Comparison of ENCODE assay signal across 22 mouse cellular contexts in the genomic region with DNA sequence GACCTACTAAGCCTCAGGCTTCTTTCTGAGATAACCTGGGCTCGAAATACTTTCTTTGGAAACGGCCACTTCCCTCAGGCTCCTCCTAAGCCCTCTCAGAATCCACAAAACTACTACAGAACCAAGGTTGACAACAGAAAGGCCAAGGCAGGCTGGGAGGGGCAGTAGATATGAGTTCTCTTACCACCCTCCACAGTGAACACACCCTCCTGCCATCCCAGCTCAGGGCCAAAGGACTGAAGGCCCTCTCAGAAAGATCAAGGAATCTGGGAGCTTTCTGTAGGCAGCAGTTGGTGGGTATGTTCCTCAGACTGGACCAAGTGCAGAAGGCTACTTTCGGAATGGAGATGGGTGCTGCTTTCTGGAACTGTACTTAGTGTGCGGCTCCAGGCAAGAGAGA. TPM values are rescaled to one million over a fixed set of nuclear protein-coding genes. Genes with fewer than 3 reads are reported as not detected.
A peak's percentile ranks its signal among the peaks of the same experiment; 100 is the strongest.
DNase-seq lines count a peak whose midpoint lies in the region; ATAC-seq and TF ChIP-seq lines count a peak whose summit lies in the region.
"Had no signal": no experiment of that assay in that cellular context is flagged by ENCODE, and none has a peak within 500 bp of the region (broad histone marks: within the 10 kb centered on the region; RNA-seq: fewer than 3 reads in every experiment).

No protein-coding gene starts in this region.

- no peak for TF ChIP-seq CTCF in gastrocnemius, adult 2 months (IDR thresholded peaks at IDR 0.05)
- no peak for TF ChIP-seq CTCF in kidney, adult 2 months (conservative IDR thresholded peaks at IDR 0.05; ENCODE audit: insufficient read depth, insufficient read length, low read depth, low read length)
- no peak for TF ChIP-seq CTCF in lung, embryonic 14.5 days (IDR thresholded peaks at IDR 0.05; ENCODE audit: low read depth)

- H3K36me3 ChIP-seq in kidney, adult 2 months (ENCODE audit: control insufficient read depth, insufficient read depth, low read length): no peaks in the 10 kb centered on the region
- H3K36me3 ChIP-seq in lung, embryonic 14.5 days (ENCODE audit: insufficient read depth): peaks cover 13% of the 10 kb centered on the region
- peaks cover 9% of the 10 kb centered on the region for H3K36me3 ChIP-seq in limb, embryonic 14.5 days (ENCODE audit: control insufficient read depth, insufficient read depth, low read length)
- H3K36me3 ChIP-seq in hindbrain, embryonic 16.5 days (ENCODE audit: control insufficient read depth, insufficient read depth, low read length): no peaks in the 10 kb centered on the region

- H3K4me1 ChIP-seq in kidney, adult 2 months (ENCODE audit: control insufficient read depth, insufficient read depth, low read length): peaks cover 36% of the 10 kb centered on the region
- H3K4me1 ChIP-seq in lung, embryonic 14.5 days (ENCODE audit: insufficient read depth): peaks cover 12% of the 10 kb centered on the region
- peaks cover 28% of the 10 kb centered on the region for H3K4me1 ChIP-seq in limb, embryonic 14.5 days (ENCODE audit: control insufficient read depth, insufficient read depth, low read length)
- H3K4me1 ChIP-seq in hindbrain, embryonic 16.5 days (ENCODE audit: control insufficient read depth, insufficient read depth, low read depth, low read length): peaks cover 20% of the 10 kb centered on the region

- intact Hi-C loops in gastrocnemius, adult 2 months (cut with DNase I): no loop called here

- no peak for ATAC-seq in lung, embryonic 14.5 days (ENCODE audit: insufficient read depth)
- no peak for ATAC-seq in limb, embryonic 14.5 days (ENCODE audit: low FRiP score, low read depth)
- ATAC-seq in hindbrain, embryonic 16.5 days: no peak
- ATAC-seq: forebrain, embryonic 14.5 days; inflammation-experienced regulatory T-cells, adult 6 months; liver, embryonic 12.5 days had no signal

- H3K27ac ChIP-seq in gastrocnemius, adult 2 months: peak overlapping the region; percentile 85
- H3K27ac ChIP-seq in kidney, adult 2 months (ENCODE audit: insufficient read depth, low read depth, low read length): peak overlapping the region; percentile 67
- peak overlapping the region; percentile 30; the same call in 1 of the 2 replicates for H3K27ac ChIP-seq in lung, embryonic 14.5 days (ENCODE audit: low read depth)
- no peak overlapping the region for H3K27ac ChIP-seq in limb, embryonic 14.5 days (replicated peaks; ENCODE audit: low read depth, low read length)
- H3K27ac ChIP-seq in hindbrain, embryonic 16.5 days (ENCODE audit: low read depth, low read length): no peak overlapping the region
- H3K27ac ChIP-seq: liver, embryonic 12.5 days; stomach, embryonic 15.5 days had no signal

- no peak overlapping the region for H3K4me2 ChIP-seq in lung, embryonic 14.5 days
- H3K4me2 ChIP-seq in limb, embryonic 14.5 days (replicated peaks; ENCODE audit: low read depth, low read length, severe bottlenecking): no peak overlapping the region
- H3K4me2 ChIP-seq in hindbrain, embryonic 16.5 days (ENCODE audit: low read length): no peak overlapping the region
- H3K4me2 ChIP-seq: hindbrain, embryonic 12.5 days; liver, embryonic 12.5 days; midbrain, embryonic 11.5 days; stomach, embryonic 15.5 days had no signal

- no peak overlapping the region; the same call in 1 of the 2 replicates for H3K9ac ChIP-seq in lung, embryonic 14.5 days
- H3K9ac ChIP-seq in limb, embryonic 14.5 days (ENCODE audit: low read depth, low read length, severe bottlenecking): 0 out of 2 replicates have a peak overlapping the region, but pooled peaks have one; percentile 12
- no peak overlapping the region for H3K9ac ChIP-seq in hindbrain, embryonic 16.5 days (ENCODE audit: low read depth, low read length)
- H3K9ac ChIP-seq: hindbrain, embryonic 12.5 days; liver, embryonic 12.5 days; stomach, embryonic 15.5 days had no signal

- H3K27me3 ChIP-seq in kidney, adult 2 months (replicated peaks; ENCODE audit: control insufficient read depth, insufficient read depth, low read length): no peaks in the 10 kb centered on the region
- H3K27me3 ChIP-seq in lung, embryonic 14.5 days (ENCODE audit: insufficient read depth, low read length): no peaks in the 10 kb centered on the region
- no peaks in the 10 kb centered on the region for H3K27me3 ChIP-seq in limb, embryonic 14.5 days (ENCODE audit: control insufficient read depth, insufficient read depth, low read length)
- H3K27me3 ChIP-seq in hindbrain, embryonic 16.5 days (replicated peaks; ENCODE audit: control insufficient read depth, insufficient read depth, low read length): no peaks in the 10 kb centered on the region
- H3K27me3 ChIP-seq: hindbrain, embryonic 12.5 days; liver, embryonic 12.5 days; stomach, embryonic 15.5 days had no signal

- H3K9me3 ChIP-seq in lung, embryonic 14.5 days (ENCODE audit: low read depth, low read length): no peaks in the 10 kb centered on the region
- no peaks in the 10 kb centered on the region for H3K9me3 ChIP-seq in limb, embryonic 14.5 days (ENCODE audit: control insufficient read depth, low read length)
- H3K9me3 ChIP-seq in hindbrain, embryonic 16.5 days (ENCODE audit: control insufficient read depth, low read length): no peaks in the 10 kb centered on the region
- H3K9me3 ChIP-seq: hindbrain, embryonic 12.5 days; liver, embryonic 12.5 days; stomach, embryonic 15.5 days had no signal

- no peak for DNase-seq in gastrocnemius, adult 2 months
- DNase-seq in gastrocnemius, adult 8-10 months (ENCODE audit: low spot score in 2 of 2): no peak
- no peak for DNase-seq in kidney, adult 2 months
- DNase-seq in kidney, adult 18-20 months: no peak
- DNase-seq in lung, embryonic 14.5 days: no peak
- no peak for DNase-seq in lung, postnatal 14 days
- DNase-seq in limb, embryonic 14.5 days (ENCODE audit: low spot score): no peak
- DNase-seq: cerebellum, adult 8-10 months; cerebellum, postnatal 36 days; embryo, embryonic 11 days; gastrocnemius, postnatal 10 days; heart, postnatal 14 days; kidney, adult 9 months; right cerebral cortex, adult 18-20 months; thymus, postnatal 4 days had no signal

- H3K4me3 ChIP-seq in gastrocnemius, adult 2 months: peak overlapping the region; percentile 34; the same call in 1 of the 2 replicates
- no peak overlapping the region for H3K4me3 ChIP-seq in kidney, adult 2 months (ENCODE audit: insufficient read depth, low read depth, low read length)
- H3K4me3 ChIP-seq in lung, embryonic 14.5 days (ENCODE audit: low read depth, low read length): no peak overlapping the region
- no peak overlapping the region for H3K4me3 ChIP-seq in limb, embryonic 14.5 days (replicated peaks; ENCODE audit: low read length)
- H3K4me3 ChIP-seq in hindbrain, embryonic 16.5 days (ENCODE audit: low read length): no peak overlapping the region
- H3K4me3 ChIP-seq: hindbrain, embryonic 12.5 days; liver, embryonic 12.5 days; stomach, embryonic 15.5 days had no signal

- no peak for TF ChIP-seq POLR2A in kidney, adult 2 months (IDR thresholded peaks at IDR 0.05; ENCODE audit: low read depth, low read length)
- no peak for TF ChIP-seq POLR2A in limb, embryonic 14.5 days (IDR thresholded peaks at IDR 0.05; ENCODE audit: borderline replicate concordance, extremely low read depth, insufficient read depth, insufficient read length)

- WGBS in kidney, adult 2 months: 88% methylated on average over 4 of the region's 4 CpGs
- WGBS in lung, embryonic 14.5 days: 92% methylated on average over 4 of the region's 4 CpGs
- WGBS in limb, embryonic 14.5 days: 95% methylated on average over 4 of the region's 4 CpGs
- 98% methylated on average over 4 of the region's 4 CpGs for WGBS in hindbrain, embryonic 16.5 days

RNA-seq across cellular contexts. Expression of gene Hdac7, which starts 29.0 kb away (rescaled TPM):
- total RNA-seq in gastrocnemius, adult 2 months (2021): 10 to 100 TPM; 10.2 to 11.6 TPM
- total RNA-seq in gastrocnemius, adult 8-10 months (2022): 1 to 10 TPM; 5.8 to 9.6 (median 9.3) TPM
- 41.6 and 45.4 TPM in 2 replicates for polyA plus RNA-seq in kidney, adult 2 months (2012; rRNA removed)
- 43.8 and 51.2 TPM in 2 replicates for polyA plus RNA-seq in lung, embryonic 14.5 days (2014; fragmentation: Nextera tagmentation; extraction: Ambion mirVana)
- 79.3 and 113 TPM in 2 replicates for polyA plus RNA-seq in limb, embryonic 14.5 days (2012; rRNA removed)
- 36.5 and 39.5 TPM in 2 replicates for polyA plus RNA-seq in limb, embryonic 14.5 days (2014; fragmentation: Nextera tagmentation; extraction: Ambion mirVana)
- polyA plus RNA-seq in hindbrain, embryonic 16.5 days (2015; fragmentation: Nextera tagmentation; extraction: Ambion mirVana): 25.2 and 27.4 TPM in 2 replicates

RNA-seq across cellular contexts. Expression of gene Slc48a1, which starts 36.9 kb away (rescaled TPM):
- total RNA-seq in gastrocnemius, adult 2 months (2021): 10 to 100 TPM; 44.5 to 47.1 TPM
- 10 to 100 TPM; 40.0 to 52.7 (median 47.3) TPM for total RNA-seq in gastrocnemius, adult 8-10 months (2022)
- polyA plus RNA-seq in kidney, adult 2 months (2012; rRNA removed): 182 and 203 TPM in 2 replicates
- polyA plus RNA-seq in lung, embryonic 14.5 days (2014; fragmentation: Nextera tagmentation; extraction: Ambion mirVana): 25.3 and 32.7 TPM in 2 replicates
- polyA plus RNA-seq in limb, embryonic 14.5 days (2012; rRNA removed): 23.4 and 29.1 TPM in 2 replicates
- 46.2 and 47.3 TPM in 2 replicates for polyA plus RNA-seq in limb, embryonic 14.5 days (2014; fragmentation: Nextera tagmentation; extraction: Ambion mirVana)
- 118 and 122 TPM in 2 replicates for polyA plus RNA-seq in hindbrain, embryonic 16.5 days (2015; fragmentation: Nextera tagmentation; extraction: Ambion mirVana)

RNA-seq across cellular contexts. Expression of gene Rapgef3, which starts 47.5 kb away (rescaled TPM):
- total RNA-seq in gastrocnemius, adult 2 months (2021): 10 to 100 TPM in 1 of 2 experiments, 1 to 10 TPM in 1; 9.8 to 13.6 TPM
- total RNA-seq in gastrocnemius, adult 8-10 months (2022): 1 to 10 TPM; 5.1 to 6.3 (median 5.5) TPM
- 136 and 184 TPM in 2 replicates for polyA plus RNA-seq in kidney, adult 2 months (2012; rRNA removed)
- 14.3 and 17.5 TPM in 2 replicates for polyA plus RNA-seq in lung, embryonic 14.5 days (2014; fragmentation: Nextera tagmentation; extraction: Ambion mirVana)
- polyA plus RNA-seq in limb, embryonic 14.5 days (2012; rRNA removed): 21.7 and 30.9 TPM in 2 replicates
- 8.0 and 8.4 TPM in 2 replicates for polyA plus RNA-seq in limb, embryonic 14.5 days (2014; fragmentation: Nextera tagmentation; extraction: Ambion mirVana)
- polyA plus RNA-seq in hindbrain, embryonic 16.5 days (2015; fragmentation: Nextera tagmentation; extraction: Ambion mirVana): 17.8 and 18.4 TPM in 2 replicates
- polyA plus RNA-seq: inflammation-experienced regulatory T-cells, adult 6 months had no signal

Comparison
In these comparisons a context has a peak if more than half of its experiments do, and no peak if none do; other contexts are left out.
1. H3K27ac ChIP-seq: peak in gastrocnemius, adult 2 months (single experiment), kidney, adult 2 months (single experiment) and lung, embryonic 14.5 days (single experiment); none in limb, embryonic 14.5 days (single experiment) and hindbrain, embryonic 16.5 days (single experiment).